Mouse (Mus musculus): ENCODE measurements around the gene H2afx.
"Not testable (repeated sequence)": the region's sequence is repeated elsewhere in the genome, so short reads cannot be mapped to it uniquely, and the experiment has no call there.

Gene H2afx

GRCm38 (mm10) chr9:44319105-44319886 is 15.2 kb upstream of the H2afx start:
- peak; percentile 61 for DNase-seq

GRCm38 (mm10) chr9:44319887-44320798 is 14.4 kb upstream of the H2afx start, which contains the start of gene C2cd2l:
Gene C2cd2l (minus strand): TSS chr9:44320285.
- peak; percentile 96 for DNase-seq

- DNase-seq: no peak
These were observed 13.7 kb upstream of the H2afx start for GRCm38 (mm10) chr9:44320799-44321133.

GRCm38 (mm10) chr9:44323656-44324055 is 10.8 kb upstream of the H2afx start:
- not testable (repeated sequence) for DNase-seq

GRCm38 (mm10) chr9:44324147-44324546 is 10.3 kb upstream of the H2afx start:
- no peak for DNase-seq

GRCm38 (mm10) chr9:44325032-44325767 is 9.3 kb upstream of the H2afx start:
- not testable (repeated sequence) for DNase-seq

- no peak for DNase-seq
These were observed 8.6 kb upstream of the H2afx start, which contains the start of gene Dpagt1 for GRCm38 (mm10) chr9:44325768-44326370. Gene Dpagt1 (plus strand): TSS chr9:44326019.

GRCm38 (mm10) chr9:44326371-44327063 is 8.0 kb upstream of the H2afx start:
- peak; percentile 90 for DNase-seq

- peak; percentile 61 for DNase-seq
These were observed 7.3 kb upstream of the H2afx start for GRCm38 (mm10) chr9:44327064-44327711.

- DNase-seq: no peak
These were observed 6.6 kb upstream of the H2afx start for GRCm38 (mm10) chr9:44327926-44328325.

GRCm38 (mm10) chr9:44330736-44331135 is 3.8 kb upstream of the H2afx start:
- DNase-seq: no peak

GRCm38 (mm10) chr9:44332918-44333638 is 1.4 kb upstream of the H2afx start:
- peak; percentile 68 for DNase-seq

GRCm38 (mm10) chr9:44335331-44336092 is 1.0 kb downstream of the H2afx start:
- DNase-seq: peak; percentile 53

- DNase-seq: no peak
These were observed 1.6 kb downstream of the H2afx start for GRCm38 (mm10) chr9:44336093-44336406.

GRCm38 (mm10) chr9:44336513-44336912 is 2.0 kb downstream of the H2afx start:
- not testable (repeated sequence) for DNase-seq

GRCm38 (mm10) chr9:44336964-44337363 is 2.5 kb downstream of the H2afx start:
- no peak for DNase-seq

GRCm38 (mm10) chr9:44337436-44338169 is 3.1 kb downstream of the H2afx start:
- DNase-seq: no peak

GRCm38 (mm10) chr9:44338574-44338973 is 4.1 kb downstream of the H2afx start:
- DNase-seq: no peak

- DNase-seq: no peak
These were observed 7.0 kb downstream of the H2afx start for GRCm38 (mm10) chr9:44341487-44341886.
